Mouse (Mus musculus): ENCODE data around the gene Naip1.
"Not testable (repeated sequence)": the region's sequence is repeated elsewhere in the genome, so short reads cannot be mapped to it uniquely, and the experiment has no call there.

The Naip1 gene

GRCm38 (mm10) chr13:100402930-100403637 is 49.6 kb downstream of the Naip1 start:
- not testable (repeated sequence) for DNase-seq (ENCODE audit: low spot score)

GRCm38 (mm10) chr13:100391021-100391420 is 61.6 kb downstream of the Naip1 start:
- DNase-seq (ENCODE audit: low spot score), result not testable (repeated sequence)

GRCm38 (mm10) chr13:100370536-100370935 is 82.1 kb downstream of the Naip1 start:
- no peak for DNase-seq (ENCODE audit: low spot score)

Data from T-cell, adult 2 months (primary cell).